Mouse (Mus musculus) kidney, embryonic 16.5 days (tissue): ENCODE measurements around the gene Coa5. TPM values are rescaled to one million over a fixed set of nuclear protein-coding genes. Genes with fewer than 3 reads are reported as not detected.

Source experiments
- ATAC-seq: fragments of 200-750 bp; cut with Nextera tagmentation; 2 replicates; pipeline ENCODE4 v1.8.0; 2017; ENCODE audit warnings: moderate TSS enrichment; ENCODE audit not compliant: low FRiP score, low TSS enrichment
- H3K27ac ChIP-seq: fragments of 300-500 bp; sonication (generic); 2 replicates; pipeline ENCODE4 v1.5.1; 2014; ENCODE audit warnings: low read length
- H3K27me3 ChIP-seq: fragments of 300-500 bp; sonication (generic); 2 replicates; pipeline ENCODE4 v1.6.1; 2014; ENCODE audit warnings: low read length, control low read depth, mixed read lengths; ENCODE audit not compliant: insufficient read depth
- H3K36me3 ChIP-seq: fragments of 300-500 bp; sonication (generic); 2 replicates; pipeline ENCODE4 v1.6.1; 2014; ENCODE audit warnings: low read length, control low read depth, mixed read lengths; ENCODE audit not compliant: insufficient read depth
- H3K4me1 ChIP-seq: fragments of 300-500 bp; sonication (generic); 2 replicates; pipeline ENCODE4 v1.6.1; 2014; ENCODE audit warnings: low read length, control low read depth, mixed read lengths; ENCODE audit not compliant: insufficient read depth
- H3K4me2 ChIP-seq: fragments of 300-500 bp; sonication (generic); replicated peaks from 2 replicates; pipeline ENCODE4 v1.6.1; 2014; ENCODE audit warnings: low read depth, low read length
- H3K4me3 ChIP-seq: fragments of 300-500 bp; sonication (generic); 2 replicates; pipeline ENCODE4 v1.5.1; 2014; ENCODE audit warnings: mild to moderate bottlenecking, low read length
- H3K9ac ChIP-seq: fragments of 300-500 bp; sonication (generic); replicated peaks from 2 replicates; pipeline ENCODE4 v1.6.1; 2014; ENCODE audit warnings: low read length
- H3K9me3 ChIP-seq: fragments of 300-500 bp; sonication (generic); 2 replicates; pipeline ENCODE4 v1.6.1; 2016; ENCODE audit warnings: low read length, control low read depth
- WGBS: fragments of 180-500 bp; shearing (Covaris S2); extraction: QIAGEN DNeasy Blood & Tissue Kit; methylation state at CpG from one replicate; pipeline ENCODE4 v1.1.7; 2014; 5-methylcytosine and 5-hydroxymethylcytosine counted together
- polyA plus RNA-seq: library from polyadenylated mRNA; unstranded; fragments of >200 nt; fragmentation: Nextera tagmentation; extraction: Ambion mirVana; gene quantifications from 2 replicates; pipeline ENCODE4 v1.2.1, GENCODE M21; 2015

The Coa5 gene
- 59.9 and 60.1 TPM in 2 replicates for polyA plus RNA-seq

DNA sequence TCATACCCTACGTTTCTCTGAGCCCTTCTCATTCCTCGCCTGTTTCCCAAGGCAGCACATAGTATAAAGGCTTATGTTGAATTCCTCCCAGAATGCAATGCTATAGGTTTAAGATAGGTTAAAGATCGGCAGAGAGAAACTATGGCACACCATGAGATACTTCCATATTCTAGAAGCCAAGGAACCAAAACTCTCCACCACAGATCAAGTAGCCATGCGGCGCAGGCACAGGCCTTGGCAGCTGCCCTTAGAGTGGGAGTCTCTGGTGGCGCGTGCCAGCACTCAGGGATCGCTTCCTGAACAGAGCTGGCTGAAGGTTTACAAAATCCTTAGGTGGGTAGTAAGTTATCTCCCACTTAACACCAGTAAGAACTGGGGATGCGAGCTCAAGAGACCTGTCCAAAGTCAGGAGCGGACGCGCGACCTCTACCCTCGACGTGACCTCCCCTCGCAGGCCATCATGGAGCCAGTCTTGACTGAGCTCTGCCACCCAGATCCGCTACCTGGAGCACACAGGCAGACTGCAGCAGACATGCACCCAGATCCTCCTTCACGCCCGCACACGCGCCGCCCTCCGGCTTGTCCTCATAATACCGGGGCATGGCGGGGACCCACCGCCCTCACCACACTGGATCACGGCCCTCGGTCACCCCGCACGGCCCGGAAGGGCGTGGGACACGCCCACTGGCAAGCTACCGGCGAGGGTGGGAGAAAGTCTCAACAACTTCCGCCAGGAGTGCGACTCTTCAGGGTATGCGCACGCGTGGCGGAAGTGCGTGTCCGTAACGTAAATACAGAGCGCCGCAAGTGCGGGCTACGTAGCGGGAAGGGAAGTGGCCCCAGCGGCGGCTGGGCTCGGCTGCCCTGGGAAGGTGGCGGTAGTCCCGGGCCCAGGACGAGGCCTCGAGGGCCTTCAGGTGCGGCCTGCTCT, at the start of gene Coa5, which contains the start of gene Unc50:
TSS of gene Coa5 (minus strand) at position 738 of the 931 bp plus-strand sequence.
TSS of gene Unc50 (plus strand) at position 774 of the 931 bp plus-strand sequence.
- Histone ChIP-seq H3K27me3 (no peaks in the 10 kb centered on the region), H3K36me3 (peaks cover 29% of the 10 kb centered on the region), H3K4me3 (peak within 1 kb of the TSS; percentile 85), H3K4me1 (peaks cover 23% of the 10 kb centered on the region), H3K4me2 (peak within 1 kb of the TSS; percentile 86), H3K9me3 (no peaks in the 10 kb centered on the region), H3K9ac (peak within 1 kb of the TSS; percentile 85), H3K27ac (peak within 1 kb of the TSS; percentile 51)
- ATAC-seq, result peak; percentile 99
- 2% methylated on average over 57 of the region's 57 CpGs for WGBS

GRCm38 (mm10) chr1:37479074-37479473, 49.2 kb upstream of the Coa5 start:
- Histone ChIP-seq H3K4me2 (no peak overlapping the region), H3K4me3 (no peak overlapping the region), H3K27ac (no peak overlapping the region), H3K27me3 (no peaks in the 10 kb centered on the region), H3K9ac (no peak overlapping the region), H3K36me3 (no peaks in the 10 kb centered on the region), H3K4me1 (0 out of 2 replicates have a peak, but pooled peaks cover 3% of the 10 kb centered on the region), H3K9me3 (0 out of 2 replicates have a peak, but pooled peaks cover 2% of the 10 kb centered on the region)
- WGBS, result 72% methylated on average over 9 of the region's 9 CpGs
- ATAC-seq, result no peak

DNA sequence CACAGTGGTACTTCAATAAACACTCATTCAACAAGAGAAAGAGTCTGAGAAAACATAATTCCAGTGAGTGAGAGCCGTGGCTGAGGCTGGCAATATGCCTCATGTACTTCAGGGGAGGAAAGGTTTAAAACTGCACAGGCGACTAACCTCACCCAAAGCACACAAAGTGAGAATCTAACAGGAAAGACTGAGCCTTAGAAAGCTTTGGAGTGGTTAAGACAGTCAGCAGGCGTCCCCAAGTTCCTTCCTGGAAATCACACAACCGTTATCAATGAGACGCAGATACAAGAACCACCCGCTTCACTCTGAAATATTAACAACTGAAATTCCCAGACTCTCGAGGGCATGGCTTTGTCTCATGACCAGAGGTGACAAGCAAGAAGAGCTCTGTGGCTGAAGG, 48.5 kb upstream of the Coa5 start:
- no peak for ATAC-seq
- H3K4me3 ChIP-seq, result no peak overlapping the region
- H3K4me1 ChIP-seq, result 0 out of 2 replicates have a peak, but pooled peaks cover 3% of the 10 kb centered on the region
- H3K27me3 ChIP-seq, result no peaks in the 10 kb centered on the region
- WGBS, result 78% methylated on average over 7 of the region's 7 CpGs
- no peak overlapping the region for H3K27ac ChIP-seq
- H3K9ac ChIP-seq, result no peak overlapping the region
- 0 out of 2 replicates have a peak, but pooled peaks cover 2% of the 10 kb centered on the region for H3K9me3 ChIP-seq
- H3K36me3 ChIP-seq, result no peaks in the 10 kb centered on the region
- H3K4me2 ChIP-seq, result no peak overlapping the region

DNA sequence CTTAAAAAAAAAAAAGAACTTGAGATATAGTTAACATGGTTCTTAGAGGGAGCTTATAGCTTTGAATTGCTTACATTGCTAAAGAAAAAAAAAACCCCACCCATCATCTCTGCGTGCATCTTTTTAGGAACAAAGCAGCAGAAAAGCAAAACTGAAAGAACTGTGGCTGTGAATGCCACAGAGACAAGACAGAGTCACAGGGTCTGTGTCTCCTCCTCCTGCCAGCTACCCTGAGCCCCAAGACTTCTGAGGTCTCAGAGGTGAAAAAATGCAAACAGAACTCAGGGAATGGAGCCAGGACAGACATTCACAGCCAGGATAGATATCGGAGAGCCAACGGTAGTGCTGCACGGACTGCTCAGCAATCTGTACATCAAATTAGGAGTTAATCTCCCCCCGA, 48.0 kb upstream of the Coa5 start:
- 0 out of 2 replicates have a peak, but pooled peaks cover 2% of the 10 kb centered on the region for H3K9me3 ChIP-seq
- no peak overlapping the region for H3K27ac ChIP-seq
- 58% methylated on average over 5 of the region's 5 CpGs for WGBS
- no peaks in the 10 kb centered on the region for H3K27me3 ChIP-seq
- no peak overlapping the region for H3K4me2 ChIP-seq
- no peak for ATAC-seq
- no peaks in the 10 kb centered on the region for H3K36me3 ChIP-seq
- no peak overlapping the region for H3K9ac ChIP-seq
- no peak overlapping the region for H3K4me3 ChIP-seq
- 0 out of 2 replicates have a peak, but pooled peaks cover 3% of the 10 kb centered on the region for H3K4me1 ChIP-seq

DNA sequence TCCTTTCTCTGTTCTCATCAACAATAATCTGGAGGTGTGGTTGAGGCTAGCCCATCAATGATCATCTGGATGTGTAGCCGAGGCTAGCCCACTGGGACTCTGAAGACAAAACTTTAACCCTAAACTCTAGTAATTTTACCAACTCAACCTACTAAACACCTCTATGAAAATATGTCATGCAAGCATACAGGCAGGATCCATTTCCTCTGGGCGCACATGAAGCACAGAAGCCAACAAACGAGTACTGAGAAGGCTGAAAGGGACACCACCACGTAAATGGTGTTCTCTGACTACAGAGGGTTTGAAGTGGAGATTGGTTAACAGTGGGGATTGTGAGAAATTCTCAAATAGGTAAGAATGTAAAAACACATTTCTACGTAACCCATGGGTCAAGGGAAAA, 47.3 kb upstream of the Coa5 start:
- no peak for ATAC-seq
- Histone ChIP-seq H3K36me3 (no peaks in the 10 kb centered on the region), H3K4me2 (no peak overlapping the region), H3K4me1 (0 out of 2 replicates have a peak, but pooled peaks cover 3% of the 10 kb centered on the region), H3K9me3 (no peaks in the 10 kb centered on the region), H3K4me3 (no peak overlapping the region), H3K9ac (no peak overlapping the region), H3K27ac (no peak overlapping the region), H3K27me3 (no peaks in the 10 kb centered on the region)
- 86% methylated on average over 5 of the region's 5 CpGs for WGBS

DNA sequence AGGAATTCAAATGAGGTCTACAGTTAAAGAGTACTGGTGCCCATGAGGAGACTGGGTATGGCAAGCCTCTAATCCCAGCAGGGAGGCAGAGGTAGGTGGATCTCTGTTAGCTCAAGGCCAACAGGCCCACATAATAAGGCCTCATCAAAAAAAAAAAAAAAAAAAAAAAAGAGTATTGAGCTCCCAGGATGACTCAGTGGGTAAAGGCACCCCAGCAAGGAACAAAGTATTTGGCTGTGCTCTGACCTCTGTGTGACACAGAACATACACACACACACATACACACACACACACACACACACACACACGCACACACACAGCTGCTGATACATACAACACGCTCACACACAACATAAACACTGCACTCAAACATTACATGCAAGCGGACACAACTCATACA, 45.4 kb upstream of the Coa5 start:
- Histone ChIP-seq H3K27ac (no peak overlapping the region), H3K27me3 (no peaks in the 10 kb centered on the region), H3K9ac (no peak overlapping the region), H3K4me3 (no peak overlapping the region), H3K4me1 (0 out of 2 replicates have a peak, but pooled peaks cover 3% of the 10 kb centered on the region), H3K4me2 (no peak overlapping the region), H3K36me3 (no peaks in the 10 kb centered on the region), H3K9me3 (no peaks in the 10 kb centered on the region)
- 88% methylated on average over 3 of the region's 3 CpGs for WGBS
- no peak for ATAC-seq

GRCm38 (mm10) chr1:37474634-37475190, 44.8 kb upstream of the Coa5 start:
- no peak overlapping the region for H3K4me3 ChIP-seq
- 0 out of 2 replicates have a peak, but pooled peaks cover 3% of the 10 kb centered on the region for H3K4me1 ChIP-seq
- H3K9me3 ChIP-seq, result no peaks in the 10 kb centered on the region
- H3K9ac ChIP-seq, result no peak overlapping the region
- 81% methylated on average over 6 of the region's 6 CpGs for WGBS
- no peak overlapping the region for H3K27ac ChIP-seq
- no peak for ATAC-seq
- H3K27me3 ChIP-seq, result no peaks in the 10 kb centered on the region
- no peaks in the 10 kb centered on the region for H3K36me3 ChIP-seq
- H3K4me2 ChIP-seq, result no peak overlapping the region

- Histone ChIP-seq H3K9ac (no peak overlapping the region), H3K4me3 (no peak overlapping the region), H3K4me1 (0 out of 2 replicates have a peak, but pooled peaks cover 3% of the 10 kb centered on the region), H3K4me2 (no peak overlapping the region), H3K36me3 (no peaks in the 10 kb centered on the region), H3K9me3 (no peaks in the 10 kb centered on the region), H3K27me3 (no peaks in the 10 kb centered on the region), H3K27ac (no peak overlapping the region)
- ATAC-seq, result no peak
- 72% methylated on average over 8 of the region's 8 CpGs for WGBS
Measured at GRCm38 (mm10) chr1:37474046-37474445, 44.1 kb upstream of the Coa5 start.

GRCm38 (mm10) chr1:37473251-37473650, 43.3 kb upstream of the Coa5 start:
- ATAC-seq, result no peak

More at GRCm38 (mm10) chr1:37473251-37473650, 43.3 kb upstream of the Coa5 start:
- Histone ChIP-seq H3K4me2 (no peak overlapping the region), H3K36me3 (no peaks in the 10 kb centered on the region), H3K9me3 (no peaks in the 10 kb centered on the region), H3K9ac (no peak overlapping the region), H3K4me1 (0 out of 2 replicates have a peak, but pooled peaks cover 3% of the 10 kb centered on the region), H3K4me3 (no peak overlapping the region), H3K27ac (no peak overlapping the region), H3K27me3 (no peaks in the 10 kb centered on the region)
- 83% methylated on average over 10 of the region's 10 CpGs for WGBS
